Mouse (Mus musculus) frontal cortex, postnatal 10 days (tissue): ENCODE measurements around the gene Agtpbp1.

Experiments
- DNase-seq, 2 experiments: peaks; one replicate each; pipeline ENCODE4 v3.0.0; 2022; ENCODE audit warnings: low spot score in 2 of 2, mixed read lengths in 1 of 2

Gene Agtpbp1

GRCm38 (mm10) chr13:59533331-59533730 lies 51.7 kb downstream of the Agtpbp1 start:
- no peak for DNase-seq

GRCm38 (mm10) chr13:59531203-59531602 lies 53.8 kb downstream of the Agtpbp1 start:
- DNase-seq: no peak

GRCm38 (mm10) chr13:59530491-59530890 lies 54.5 kb downstream of the Agtpbp1 start:
- no peak for DNase-seq

- no peak for DNase-seq
Observed at GRCm38 (mm10) chr13:59521271-59522064, 63.6 kb downstream of the Agtpbp1 start.

- DNase-seq: no peak
Observed at GRCm38 (mm10) chr13:59520834-59521233, 64.2 kb downstream of the Agtpbp1 start.

- no peak for DNase-seq
Observed at GRCm38 (mm10) chr13:59519479-59519878, 65.5 kb downstream of the Agtpbp1 start.

- DNase-seq: no peak
Observed at GRCm38 (mm10) chr13:59518016-59518415, 67.0 kb downstream of the Agtpbp1 start.

DNA sequence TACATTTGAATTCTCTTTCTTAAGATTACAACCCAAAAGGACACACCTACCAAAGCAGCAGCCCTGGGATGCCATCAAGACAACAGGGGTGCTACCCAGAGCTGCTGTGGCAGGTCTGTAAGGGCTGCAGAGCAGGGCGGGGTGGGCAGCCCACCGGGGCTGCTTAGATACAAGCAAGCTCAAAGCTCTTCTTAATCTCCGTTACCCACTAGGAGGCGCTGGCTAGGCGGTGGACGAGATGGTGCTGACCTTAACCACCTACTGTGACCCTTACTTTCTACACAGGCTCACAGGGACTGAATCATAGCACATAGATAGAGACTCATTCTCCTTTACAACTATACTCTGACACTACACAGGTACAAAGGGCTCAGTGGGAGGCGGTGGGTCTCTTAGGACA lies 70.0 kb downstream of the Agtpbp1 start:
- no peak for DNase-seq

- DNase-seq: no peak
Observed at GRCm38 (mm10) chr13:59509644-59510366, 75.2 kb downstream of the Agtpbp1 start.

DNA sequence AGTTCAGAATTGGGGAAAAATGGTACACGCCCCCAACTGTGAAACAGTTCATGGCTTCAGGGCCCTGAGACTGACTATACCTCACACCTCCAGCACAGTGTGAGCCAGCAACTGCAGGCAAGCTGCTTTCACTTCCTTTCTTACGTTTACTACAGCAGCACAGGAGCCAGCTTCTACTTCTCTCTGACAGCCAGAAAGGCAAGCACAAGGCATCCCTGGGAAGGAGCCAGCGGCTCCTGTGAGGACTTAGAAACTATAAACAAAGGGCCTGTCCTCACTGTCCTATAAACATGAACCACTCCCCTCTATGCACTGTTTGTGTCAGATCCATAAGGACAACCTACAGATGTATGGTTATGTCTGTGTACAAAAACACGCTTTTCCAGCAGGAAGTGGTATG lies 76.4 kb downstream of the Agtpbp1 start:
- DNase-seq: no peak

DNA sequence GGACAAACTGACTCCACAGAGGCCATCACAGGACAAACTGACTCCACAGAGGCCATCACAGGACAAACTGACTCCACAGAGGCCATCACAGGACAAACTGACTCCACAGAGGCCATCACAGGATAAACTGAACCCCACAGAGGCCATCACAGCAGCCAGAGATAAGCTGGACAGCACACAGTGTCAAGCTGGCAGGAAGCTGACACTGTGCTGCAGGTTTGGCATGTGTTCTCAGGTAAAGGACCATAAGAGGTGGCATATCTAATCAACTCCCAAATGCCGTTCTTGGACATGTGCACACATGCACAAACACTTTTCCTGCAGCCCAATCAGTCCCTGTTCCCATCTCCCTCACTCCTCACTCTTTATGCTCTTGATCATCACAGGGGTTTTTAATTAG lies 78.6 kb downstream of the Agtpbp1 start:
- DNase-seq: no peak

DNA sequence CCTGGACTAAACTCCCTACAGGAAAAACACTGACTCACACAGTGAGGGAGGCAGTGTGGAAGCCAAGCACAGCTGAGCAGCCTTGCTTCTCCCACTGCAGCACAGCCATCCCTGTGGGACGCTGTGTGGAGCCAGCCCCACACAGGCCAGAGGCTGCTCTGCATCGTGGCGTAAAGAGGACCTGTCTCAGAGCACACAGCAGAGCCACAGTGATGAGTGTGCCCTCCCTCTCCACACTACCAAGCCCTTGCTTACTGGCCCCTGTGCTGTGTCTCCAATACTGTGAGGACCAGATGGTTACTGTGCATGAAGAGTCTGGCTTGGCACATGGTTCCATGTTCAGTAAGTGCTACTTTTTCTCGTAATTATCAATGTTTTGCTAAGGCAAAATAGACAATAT lies 79.2 kb downstream of the Agtpbp1 start:
- DNase-seq: no peak

DNA sequence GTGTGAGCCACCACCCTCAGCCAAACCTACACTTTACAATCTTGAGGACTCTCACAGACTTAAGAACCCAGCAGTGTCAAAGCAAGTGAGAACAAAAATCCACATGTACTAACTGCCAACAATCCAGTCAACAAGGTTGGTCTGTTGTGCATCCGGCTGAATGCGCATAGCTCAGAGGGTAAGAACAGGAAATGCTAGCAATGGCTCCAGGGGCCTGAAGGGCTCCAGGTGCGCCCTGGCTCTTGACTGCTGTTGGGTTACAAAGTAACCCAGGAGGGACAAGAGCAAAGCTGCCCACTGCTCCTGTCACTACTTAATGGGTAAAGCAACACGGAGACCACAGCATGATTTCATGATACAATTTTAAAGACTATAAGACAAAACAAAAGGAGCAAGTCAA lies 81.4 kb downstream of the Agtpbp1 start:
- DNase-seq: no peak

- no peak for DNase-seq
Observed at GRCm38 (mm10) chr13:59499831-59500230, 85.2 kb downstream of the Agtpbp1 start.

GRCm38 (mm10) chr13:59499374-59499773 lies 85.7 kb downstream of the Agtpbp1 start:
- DNase-seq: no peak

DNA sequence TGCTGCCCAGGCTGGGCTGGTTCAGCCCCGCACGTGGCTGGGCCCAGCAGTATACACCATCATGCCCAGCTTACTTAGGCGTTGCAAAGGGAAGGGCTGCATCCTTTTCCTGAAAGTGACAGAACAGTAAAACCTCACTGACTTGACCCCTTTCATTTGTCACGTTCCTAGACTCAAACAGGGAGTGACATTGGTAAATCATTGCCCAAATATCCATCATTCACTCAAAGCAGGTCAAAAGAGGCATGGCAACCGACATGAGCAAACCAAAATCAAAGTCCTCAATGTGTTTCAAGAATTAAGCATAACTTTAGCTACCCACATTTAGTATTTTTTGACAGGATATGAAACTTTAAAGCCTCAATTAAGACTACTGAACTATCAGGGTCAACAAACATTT lies 86.8 kb downstream of the Agtpbp1 start:
- DNase-seq: no peak

- DNase-seq: no peak
Observed at GRCm38 (mm10) chr13:59495839-59496238, 89.2 kb downstream of the Agtpbp1 start.

DNA sequence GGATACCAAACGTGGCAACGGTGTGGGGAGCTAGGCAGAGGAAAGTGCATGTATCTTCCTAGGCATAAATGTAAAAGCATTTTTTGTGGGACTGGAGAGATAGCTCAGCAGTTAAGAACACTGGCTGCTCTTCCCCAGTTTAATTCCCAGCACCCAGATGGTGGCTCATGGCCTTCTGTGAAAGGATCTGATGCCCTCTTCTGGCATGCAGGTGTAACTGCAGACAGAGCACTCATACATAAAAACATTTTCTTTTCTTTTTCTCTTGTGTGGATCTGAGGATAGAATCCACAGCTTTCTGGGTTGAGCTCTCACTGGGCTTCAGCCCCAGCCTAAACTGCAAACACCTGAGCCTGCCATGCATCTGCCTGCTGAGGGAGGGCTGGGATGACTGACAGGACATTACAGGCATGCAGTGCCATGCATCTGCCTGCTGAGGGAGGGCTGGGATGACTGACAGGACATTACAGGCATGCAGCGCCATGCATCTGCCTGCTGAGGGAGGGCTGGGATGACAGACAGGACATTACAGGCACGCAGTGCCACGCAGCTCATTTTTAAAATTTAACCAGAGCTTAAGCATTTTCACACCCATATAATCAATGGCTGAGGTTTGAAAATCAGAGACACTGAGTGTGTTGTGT lies 90.3 kb downstream of the Agtpbp1 start:
- no peak for DNase-seq

DNA sequence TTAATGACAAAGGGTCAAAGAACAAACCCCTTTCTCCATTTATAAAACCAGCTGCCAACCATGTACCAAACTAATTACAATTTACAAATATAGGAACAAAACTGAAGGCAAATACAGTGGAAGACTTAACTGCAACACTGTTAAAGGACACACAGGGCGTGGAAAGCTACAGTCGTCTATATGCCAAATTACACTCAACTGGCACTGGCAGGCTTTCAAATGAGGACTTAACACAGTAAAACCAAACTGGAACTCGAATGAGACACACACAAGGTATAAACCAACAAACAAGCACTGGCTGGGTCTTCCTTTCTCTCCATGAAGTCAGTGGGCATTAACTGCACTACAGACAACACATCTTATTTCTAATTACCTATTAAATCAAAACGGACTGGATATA lies 94.3 kb downstream of the Agtpbp1 start:
- DNase-seq: no peak

DNA sequence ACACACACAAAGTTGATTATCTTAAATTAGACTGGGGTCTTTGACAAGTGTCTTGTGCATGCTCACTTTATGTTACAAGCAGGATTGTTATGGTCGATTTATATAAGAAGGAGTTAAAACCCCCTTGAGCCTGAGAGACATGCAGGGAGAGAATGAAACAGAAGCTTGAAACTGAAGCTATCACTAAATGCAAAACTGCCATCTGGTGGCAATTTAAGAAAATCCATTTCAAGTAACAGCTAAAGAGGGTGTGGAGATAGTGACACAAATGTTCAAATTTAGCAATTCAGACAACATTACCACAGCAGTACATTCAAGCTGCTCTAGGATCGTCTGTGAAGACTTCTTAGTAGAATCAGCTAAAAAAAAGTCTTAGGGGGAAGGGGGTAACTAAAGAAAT lies 95.9 kb downstream of the Agtpbp1 start:
- DNase-seq: no peak

- DNase-seq: no peak
Observed at GRCm38 (mm10) chr13:59487287-59487686, 97.7 kb downstream of the Agtpbp1 start.

DNA sequence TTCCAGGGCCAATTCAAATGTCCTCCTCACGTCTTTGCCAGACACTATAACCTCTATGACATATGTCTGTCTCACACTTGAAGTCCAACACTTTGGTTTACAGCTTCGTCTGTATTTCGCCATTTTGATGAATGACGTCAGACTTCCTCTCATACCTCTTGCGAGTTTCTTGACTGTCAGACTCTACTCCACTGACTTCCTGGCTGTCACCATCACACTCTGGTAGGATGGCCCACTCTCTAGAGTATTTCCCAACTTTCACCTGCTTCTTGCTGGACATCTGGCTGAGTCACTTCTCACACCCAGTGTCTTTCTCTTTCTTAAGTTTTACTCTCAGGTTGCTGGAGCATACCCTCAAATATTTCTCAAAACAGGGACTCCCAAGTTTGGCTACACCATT lies 98.8 kb downstream of the Agtpbp1 start:
- DNase-seq: no peak

DNA sequence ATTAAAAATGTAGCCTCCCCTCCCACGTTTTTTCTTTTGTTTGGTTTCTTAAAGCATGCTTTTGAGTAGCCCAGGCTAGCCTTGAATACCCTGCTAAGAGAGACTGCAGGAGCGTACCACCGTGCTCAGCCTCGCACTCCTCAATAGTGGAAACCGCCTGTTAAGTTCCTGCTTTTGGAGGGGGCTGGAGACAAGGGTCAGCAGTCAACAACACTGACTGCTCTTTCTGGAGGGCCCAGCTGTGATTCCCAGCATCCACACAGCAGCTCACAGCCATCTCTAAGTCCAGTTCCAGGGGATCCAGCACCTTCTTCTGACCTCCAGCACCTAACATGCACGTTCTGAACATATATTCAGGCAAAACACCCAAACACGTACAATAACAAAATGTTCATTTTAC lies 99.6 kb downstream of the Agtpbp1 start:
- DNase-seq: no peak
